Mouse (Mus musculus) liver, postnatal 0 days (tissue): ENCODE measurements at regions not wholly inside any gene's neighbourhood (a gene's known extent, or its start where the extent isn't known, plus 50 kb on each side); places are given as distances from the start of the nearest gene placed in this dataset.

Experiments
- CTCF ChIP-seq: sonication (generic); IDR thresholded peaks from 2 replicates; pipeline ENCODE4 v1.5.1; 2016; ENCODE audit warnings: antibody characterized with exemption, low read depth
- EP300 ChIP-seq: IDR thresholded peaks from 2 replicates; pipeline ENCODE4 v1.6.1; 2016; ENCODE audit warnings: antibody characterized with exemption, low read depth, mild to moderate bottlenecking

- no peak for TF ChIP-seq EP300
- no peak for TF ChIP-seq CTCF
Measured at GRCm38 (mm10) chr8:12108578-12108977, 170.0 kb upstream of the A230072I06Rik start.
